Mouse (Mus musculus) neural tube, embryonic 13.5 days (tissue): ENCODE data around the gene Desi1. TPM values are rescaled to one million over a fixed set of nuclear protein-coding genes. Genes with fewer than 3 reads are reported as not detected.

Source experiments
- ATAC-seq: fragments of 200-750 bp; cut with Nextera tagmentation; 2 replicates; pipeline ENCODE4 v1.8.0; 2017; ENCODE audit warnings: low read depth, mild to moderate bottlenecking, moderate TSS enrichment, moderate library complexity
- H3K27ac ChIP-seq: fragments of 300-500 bp; sonication (generic); replicated peaks from 2 replicates; pipeline ENCODE4 v1.5.1; 2015; ENCODE audit warnings: moderate library complexity, mild to moderate bottlenecking, inconsistent platforms
- H3K27me3 ChIP-seq: fragments of 300-500 bp; sonication (generic); 2 replicates; pipeline ENCODE4 v1.6.1; 2015; ENCODE audit warnings: mild to moderate bottlenecking, inconsistent platforms
- H3K36me3 ChIP-seq: fragments of 300-500 bp; sonication (generic); 2 replicates; pipeline ENCODE4 v1.6.1; 2015; ENCODE audit warnings: mild to moderate bottlenecking, inconsistent platforms
- H3K4me1 ChIP-seq: fragments of 300-500 bp; sonication (generic); replicated peaks from 2 replicates; pipeline ENCODE4 v1.6.1; 2015; ENCODE audit warnings: inconsistent platforms
- H3K4me2 ChIP-seq: fragments of 300-500 bp; sonication (generic); 2 replicates; pipeline ENCODE4 v1.6.1; 2015; ENCODE audit warnings: inconsistent platforms, mild to moderate bottlenecking, moderate library complexity
- H3K4me3 ChIP-seq: fragments of 300-500 bp; sonication (generic); 2 replicates; pipeline ENCODE4 v1.5.1; 2015; ENCODE audit warnings: mild to moderate bottlenecking, inconsistent platforms
- H3K9ac ChIP-seq: fragments of 300-500 bp; sonication (generic); 2 replicates; pipeline ENCODE4 v1.6.1; 2015; ENCODE audit warnings: moderate library complexity, mild to moderate bottlenecking, inconsistent platforms
- H3K9me3 ChIP-seq: fragments of 300-500 bp; sonication (generic); 2 replicates; pipeline ENCODE4 v1.6.1; 2016; ENCODE audit warnings: inconsistent platforms
- WGBS: fragments of 180-500 bp; shearing (Covaris S2); methylation state at CpG from one replicate; pipeline ENCODE4 v1.1.7; 2015; 5-methylcytosine and 5-hydroxymethylcytosine counted together
- polyA plus RNA-seq: library from polyadenylated mRNA; unstranded; fragments of >200 nt; fragmentation: Nextera tagmentation; extraction: Ambion mirVana; gene quantifications from 2 replicates; pipeline ENCODE4 v1.2.1, GENCODE M21; 2015

Gene Desi1
- polyA plus RNA-seq, 1 experiment from 2014 or later: 46.2 TPM

DNA sequence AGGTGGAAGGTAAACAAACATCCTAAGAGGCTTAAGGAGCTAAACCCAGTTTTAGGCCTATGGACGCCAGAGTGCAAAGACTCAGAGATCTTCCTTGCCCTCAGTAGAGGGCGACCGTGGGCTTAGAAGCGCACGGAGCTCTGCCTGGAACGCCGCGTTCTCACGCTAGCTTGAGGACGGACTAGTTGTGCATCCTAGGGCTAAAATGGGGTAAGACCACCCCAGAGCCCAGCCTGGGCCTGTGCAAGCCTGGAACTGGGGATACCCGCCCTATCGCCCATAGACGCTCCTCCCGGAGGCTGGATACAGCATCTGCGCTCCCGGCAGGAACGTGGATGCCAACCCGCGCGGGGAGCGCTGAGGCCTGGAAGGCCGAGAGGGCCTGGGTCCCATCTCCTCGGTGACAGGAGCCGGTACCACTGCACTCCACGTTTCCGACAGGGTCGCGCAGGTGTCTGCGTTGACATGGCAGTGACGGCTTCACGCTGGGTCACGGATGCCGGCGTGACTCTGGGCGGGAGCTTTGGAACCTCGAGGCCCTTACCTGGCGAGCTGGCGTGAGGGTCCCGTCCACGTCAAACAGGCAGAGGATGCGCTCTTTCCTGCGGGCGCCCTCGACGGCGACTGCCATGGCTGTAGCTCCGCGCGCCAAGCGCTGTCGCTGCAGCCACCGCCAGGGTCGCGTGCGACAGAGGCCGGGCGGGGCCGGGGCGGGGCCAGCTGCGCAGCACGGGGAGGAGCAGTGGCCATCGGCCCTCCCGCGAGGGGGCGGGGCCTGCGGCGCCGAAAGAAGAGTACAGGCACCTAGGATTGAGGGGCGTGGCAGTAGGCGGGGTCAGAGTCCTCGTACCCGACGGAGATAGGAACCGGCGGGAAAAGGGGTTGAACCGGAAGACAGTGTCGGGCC is 73.2 kb downstream of the Desi1 start, which contains the start of gene Pmm1:
Gene Pmm1, minus strand, starts transcription at position 760 of the 907 bp plus-strand sequence.
- H3K9ac ChIP-seq: peak within 1 kb of the TSS; percentile 87
- H3K36me3 ChIP-seq: peaks cover 3% of the 10 kb centered on the region
- H3K9me3 ChIP-seq: no peaks in the 10 kb centered on the region
- ATAC-seq: peak; percentile 99
- under 1% methylated on average over 76 of the region's 77 CpGs for WGBS
- H3K27me3 ChIP-seq: no peaks in the 10 kb centered on the region
- peaks cover 11% of the 10 kb centered on the region for H3K4me1 ChIP-seq
- H3K4me3 ChIP-seq: peak within 1 kb of the TSS; percentile 69
- H3K4me2 ChIP-seq: peak within 1 kb of the TSS; percentile 98
- peak within 1 kb of the TSS; percentile 90 for H3K27ac ChIP-seq

GRCm38 (mm10) chr15:81958906-81959305 is 74.8 kb downstream of the Desi1 start:
- Histone ChIP-seq H3K4me1 (peaks cover 11% of the 10 kb centered on the region), H3K4me3 (no peak overlapping the region), H3K27ac (no peak overlapping the region), H3K4me2 (no peak overlapping the region), H3K9me3 (no peaks in the 10 kb centered on the region), H3K27me3 (no peaks in the 10 kb centered on the region), H3K36me3 (peaks cover 18% of the 10 kb centered on the region), H3K9ac (no peak overlapping the region)
- no peak for ATAC-seq
- 91% methylated on average over 3 of the region's 3 CpGs for WGBS

- WGBS: 88% methylated on average over 11 of the region's 11 CpGs
- Histone ChIP-seq H3K27me3 (no peaks in the 10 kb centered on the region), H3K27ac (no peak overlapping the region), H3K9ac (no peak overlapping the region), H3K9me3 (no peaks in the 10 kb centered on the region), H3K4me2 (no peak overlapping the region), H3K4me1 (peaks cover 11% of the 10 kb centered on the region), H3K36me3 (peaks cover 28% of the 10 kb centered on the region), H3K4me3 (no peak overlapping the region)
- no peak for ATAC-seq
Measured at GRCm38 (mm10) chr15:81957598-81957997, 76.1 kb downstream of the Desi1 start.

- Histone ChIP-seq H3K27ac (no peak overlapping the region), H3K9me3 (no peaks in the 10 kb centered on the region), H3K27me3 (no peaks in the 10 kb centered on the region), H3K9ac (no peak overlapping the region), H3K36me3 (peaks cover 40% of the 10 kb centered on the region), H3K4me2 (no peak overlapping the region), H3K4me1 (peaks cover 11% of the 10 kb centered on the region), H3K4me3 (no peak overlapping the region)
- no peak for ATAC-seq
- 61% methylated on average over 8 of the region's 8 CpGs for WGBS
Measured at GRCm38 (mm10) chr15:81956457-81956856, 77.2 kb downstream of the Desi1 start.

GRCm38 (mm10) chr15:81955414-81955813 is 78.2 kb downstream of the Desi1 start:
- Histone ChIP-seq H3K27ac (no peak overlapping the region), H3K4me2 (no peak overlapping the region), H3K4me3 (no peak overlapping the region), H3K9ac (no peak overlapping the region), H3K27me3 (no peaks in the 10 kb centered on the region), H3K36me3 (peaks cover 50% of the 10 kb centered on the region), H3K9me3 (no peaks in the 10 kb centered on the region), H3K4me1 (peaks cover 11% of the 10 kb centered on the region)
- ATAC-seq: no peak
- WGBS: 90% methylated on average over 15 of the region's 15 CpGs

DNA sequence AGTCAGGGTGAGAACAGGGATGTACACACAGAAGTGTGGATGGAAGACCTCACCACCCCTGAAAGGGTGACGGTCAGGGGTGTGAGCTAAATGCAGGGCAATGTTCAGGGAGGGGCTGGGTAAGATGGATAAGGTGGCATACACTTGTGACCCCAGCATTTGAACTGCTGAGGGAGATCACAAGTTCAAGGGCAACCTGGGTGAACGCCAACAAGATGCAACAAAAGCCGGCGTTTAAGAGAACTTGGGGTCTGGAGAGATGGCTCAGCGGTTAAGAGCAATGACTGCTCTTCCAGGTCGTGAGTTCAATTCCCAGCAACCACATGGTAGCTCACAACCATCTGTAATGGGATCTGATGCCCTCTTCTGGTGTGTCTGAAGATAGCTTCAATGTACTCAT is 78.9 kb downstream of the Desi1 start:
- H3K4me3 ChIP-seq: no peak overlapping the region
- WGBS: 97% methylated on average over 6 of the region's 6 CpGs
- H3K27ac ChIP-seq: no peak overlapping the region
- H3K4me1 ChIP-seq: peaks cover 8% of the 10 kb centered on the region
- no peak overlapping the region for H3K9ac ChIP-seq
- ATAC-seq: no peak
- no peaks in the 10 kb centered on the region for H3K9me3 ChIP-seq
- peaks cover 57% of the 10 kb centered on the region for H3K36me3 ChIP-seq
- no peak overlapping the region for H3K4me2 ChIP-seq
- no peaks in the 10 kb centered on the region for H3K27me3 ChIP-seq

GRCm38 (mm10) chr15:81954151-81954583 is 79.5 kb downstream of the Desi1 start:
- no peaks in the 10 kb centered on the region for H3K27me3 ChIP-seq
- no peak overlapping the region for H3K4me2 ChIP-seq
- no peak overlapping the region for H3K27ac ChIP-seq
- peaks cover 62% of the 10 kb centered on the region for H3K36me3 ChIP-seq
- peaks cover 3% of the 10 kb centered on the region; the same call in 1 of the 2 replicates for H3K4me1 ChIP-seq
- no peak overlapping the region for H3K4me3 ChIP-seq
- WGBS: 95% methylated on average over 9 of the region's 9 CpGs
- ATAC-seq: no peak
- no peaks in the 10 kb centered on the region for H3K9me3 ChIP-seq
- no peak overlapping the region for H3K9ac ChIP-seq

GRCm38 (mm10) chr15:81952310-81952709 is 81.4 kb downstream of the Desi1 start:
- no peak for ATAC-seq
- Histone ChIP-seq H3K27me3 (no peaks in the 10 kb centered on the region), H3K9ac (no peak overlapping the region), H3K27ac (no peak overlapping the region), H3K9me3 (no peaks in the 10 kb centered on the region), H3K4me2 (no peak overlapping the region), H3K4me1 (no peaks in the 10 kb centered on the region), H3K4me3 (no peak overlapping the region), H3K36me3 (peaks cover 81% of the 10 kb centered on the region)
- 91% methylated on average over 4 of the region's 4 CpGs for WGBS

DNA sequence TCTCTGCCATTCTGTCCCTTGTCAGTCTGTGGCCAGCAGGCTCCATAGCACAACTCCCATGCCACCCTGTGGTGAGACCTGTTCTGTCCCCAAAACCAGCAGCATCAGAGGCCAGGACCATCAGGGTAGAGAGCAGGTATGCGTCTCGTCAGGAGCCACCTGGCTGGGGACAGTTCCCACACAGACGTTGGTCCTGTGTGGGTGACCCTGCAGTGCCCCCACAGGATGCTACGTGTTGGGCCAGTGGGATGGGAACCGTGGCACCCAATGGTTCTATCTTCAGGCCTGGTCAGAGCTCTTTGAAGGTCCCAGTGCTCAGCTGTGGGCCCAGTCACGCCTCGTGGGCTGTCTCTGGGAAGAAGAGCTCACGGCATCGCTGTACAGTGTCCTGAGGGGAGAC is 82.5 kb downstream of the Desi1 start:
- Histone ChIP-seq H3K9ac (no peak overlapping the region), H3K4me1 (no peaks in the 10 kb centered on the region), H3K4me2 (no peak overlapping the region), H3K27me3 (no peaks in the 10 kb centered on the region), H3K27ac (no peak overlapping the region), H3K9me3 (no peaks in the 10 kb centered on the region), H3K4me3 (no peak overlapping the region), H3K36me3 (peaks cover 93% of the 10 kb centered on the region)
- WGBS: 93% methylated on average over 9 of the region's 9 CpGs
- ATAC-seq: no peak

DNA sequence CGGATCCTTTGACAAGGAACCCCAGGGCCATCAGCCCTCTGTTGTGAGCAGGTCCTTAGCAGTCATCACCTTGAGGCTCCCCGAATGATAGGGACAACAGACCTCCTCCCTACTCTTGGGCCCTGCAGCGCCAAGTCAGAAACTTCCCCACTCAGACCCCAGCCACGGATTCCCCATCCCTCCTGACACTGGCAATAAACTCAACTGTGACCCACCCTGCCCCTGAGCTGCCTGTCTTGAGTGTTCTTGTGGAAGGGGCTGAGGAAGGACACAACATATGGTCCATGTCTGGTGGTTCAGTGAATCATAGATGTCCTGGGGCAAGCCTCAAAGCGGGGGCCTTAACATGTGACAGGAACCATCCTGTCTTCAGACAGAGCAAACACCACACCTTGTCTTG is 82.9 kb downstream of the Desi1 start:
- Histone ChIP-seq H3K27me3 (no peaks in the 10 kb centered on the region), H3K36me3 (peaks cover 93% of the 10 kb centered on the region), H3K4me1 (no peaks in the 10 kb centered on the region), H3K9ac (no peak overlapping the region), H3K27ac (no peak overlapping the region), H3K9me3 (no peaks in the 10 kb centered on the region), H3K4me3 (no peak overlapping the region), H3K4me2 (no peak overlapping the region)
- no peak for ATAC-seq
- WGBS: 86% methylated on average over 5 of the region's 5 CpGs

- H3K27me3 ChIP-seq: no peaks in the 10 kb centered on the region
- WGBS: 72% methylated on average over 11 of the region's 11 CpGs
- no peak for ATAC-seq
- H3K27ac ChIP-seq: no peak overlapping the region
- H3K9me3 ChIP-seq: no peaks in the 10 kb centered on the region
- no peak overlapping the region for H3K4me2 ChIP-seq
- H3K36me3 ChIP-seq: peaks cover 82% of the 10 kb centered on the region
- no peak overlapping the region for H3K9ac ChIP-seq
- no peak overlapping the region for H3K4me3 ChIP-seq
- H3K4me1 ChIP-seq: no peaks in the 10 kb centered on the region
Measured at GRCm38 (mm10) chr15:81949476-81950131, 84.1 kb downstream of the Desi1 start.

DNA sequence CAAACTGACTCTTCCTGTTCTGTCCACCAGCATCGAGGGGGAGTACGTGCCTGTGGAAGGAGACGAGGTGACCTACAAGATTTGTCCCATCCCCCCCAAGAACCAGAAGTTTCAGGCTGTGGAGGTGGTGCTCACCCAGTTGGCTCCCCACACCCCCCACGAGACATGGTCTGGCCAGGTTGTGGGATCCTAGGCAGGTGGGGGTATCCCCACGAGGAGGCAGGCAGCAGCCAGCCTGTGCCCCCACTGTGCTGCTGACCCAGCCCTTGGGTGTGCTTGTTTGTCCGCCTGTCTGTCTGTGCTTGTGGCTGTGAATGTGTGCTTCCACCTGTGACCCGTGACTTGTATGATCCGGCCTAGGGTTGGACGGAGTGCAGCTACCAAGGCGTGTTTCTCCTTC is 84.6 kb downstream of the Desi1 start:
- no peaks in the 10 kb centered on the region for H3K4me1 ChIP-seq
- H3K36me3 ChIP-seq: peaks cover 76% of the 10 kb centered on the region
- WGBS: 87% methylated on average over 10 of the region's 10 CpGs
- no peak overlapping the region for H3K27ac ChIP-seq
- H3K4me3 ChIP-seq: no peak overlapping the region
- no peak for ATAC-seq
- no peaks in the 10 kb centered on the region for H3K27me3 ChIP-seq
- H3K9me3 ChIP-seq: no peaks in the 10 kb centered on the region
- no peak overlapping the region for H3K4me2 ChIP-seq
- H3K9ac ChIP-seq: no peak overlapping the region
